Mouse (Mus musculus) forebrain, postnatal 0 days (tissue): Measurements from ENCODE around the gene Alox12b. TPM values are rescaled to one million over a fixed set of nuclear protein-coding genes. Genes with fewer than 3 reads are reported as not detected.

Experiments
- ATAC-seq: fragments of 200-750 bp; cut with Nextera tagmentation; 2 replicates; pipeline ENCODE4 v1.8.0; 2017; ENCODE audit warnings: mild to moderate bottlenecking, moderate library complexity
- DNase-seq: peaks from one replicate; pipeline ENCODE4 v3.0.0-alpha.2; 2015
- H3K27ac ChIP-seq: fragments of 300-500 bp; sonication (generic); 2 replicates; pipeline ENCODE4 v1.5.1; 2014; ENCODE audit warnings: low read depth, mild to moderate bottlenecking, antibody characterized with exemption, low read length, moderate library complexity, mixed read lengths
- H3K27me3 ChIP-seq: fragments of 300-500 bp; sonication (generic); 2 replicates; pipeline ENCODE4 v1.6.1; 2014; ENCODE audit warnings: mild to moderate bottlenecking, low read length, mixed read lengths; ENCODE audit not compliant: insufficient read depth
- H3K36me3 ChIP-seq: fragments of 300-500 bp; sonication (generic); 2 replicates; pipeline ENCODE4 v1.6.1; 2014; ENCODE audit warnings: mild to moderate bottlenecking, moderate library complexity; ENCODE audit not compliant: insufficient read depth
- H3K4me1 ChIP-seq: fragments of 300-500 bp; sonication (generic); 2 replicates; pipeline ENCODE4 v1.6.1; 2014; ENCODE audit warnings: antibody characterized with exemption; ENCODE audit not compliant: insufficient read depth
- H3K4me2 ChIP-seq: fragments of 300-500 bp; sonication (generic); 2 replicates; pipeline ENCODE4 v1.6.1; 2014; ENCODE audit warnings: low read depth, mild to moderate bottlenecking, moderate library complexity
- H3K4me3 ChIP-seq: fragments of 300-500 bp; sonication (generic); 2 replicates; pipeline ENCODE4 v1.5.1; 2014; ENCODE audit warnings: low read depth, low read length, mixed read lengths
- H3K9ac ChIP-seq: fragments of 300-500 bp; sonication (generic); 2 replicates; pipeline ENCODE4 v1.6.1; 2014; ENCODE audit warnings: mild to moderate bottlenecking
- H3K9me3 ChIP-seq: fragments of 300-500 bp; sonication (generic); 2 replicates; pipeline ENCODE4 v1.6.1; 2016; ENCODE audit warnings: low read length
- CTCF ChIP-seq: sonication (generic); IDR thresholded peaks from 2 replicates; pipeline ENCODE4 v1.5.1; 2016; ENCODE audit warnings: antibody characterized with exemption, control low read depth, low read depth
- WGBS: fragments of 180-500 bp; shearing (Covaris S2); extraction: QIAGEN DNeasy Blood & Tissue Kit; methylation state at CpG from one replicate; pipeline ENCODE4 v1.1.7; 2014; 5-methylcytosine and 5-hydroxymethylcytosine counted together
- polyA plus RNA-seq: library from polyadenylated mRNA; unstranded; fragments of >200 nt; fragmentation: Nextera tagmentation; extraction: Ambion mirVana; gene quantifications from 2 replicates; pipeline ENCODE4 v1.2.1, GENCODE M21; 2015
- total RNA-seq: library from RNA; depleted of rRNA; stranded (reverse); fragments of >200 nt; gene quantifications from 2 replicates; pipeline ENCODE4 v1.2.3, GENCODE M21; 2014; rRNA removed

Gene Alox12b
- total and polyA plus RNA-seq, 2 experiments from 2014 or later = 0.19 to 0.46 TPM

DNA sequence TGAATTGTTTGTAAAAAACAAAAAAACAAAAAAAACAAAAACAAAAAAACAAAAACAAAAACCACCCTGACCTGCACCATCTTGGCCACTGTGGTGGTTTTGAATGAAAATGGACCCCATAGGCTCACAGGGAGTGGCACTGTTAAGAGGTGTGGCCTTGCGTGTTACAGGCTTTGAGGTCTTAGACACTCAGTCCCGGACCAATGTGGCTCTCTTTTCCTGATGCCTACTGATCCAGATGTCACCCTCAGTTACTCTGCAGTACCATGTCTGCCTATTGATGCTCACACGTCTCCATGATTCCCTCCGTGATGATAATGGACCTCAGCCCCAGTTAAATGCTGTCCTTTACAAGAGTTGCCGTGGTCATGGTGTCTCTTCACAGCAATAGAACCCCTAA is 60.6 kb downstream of the Alox12b start:
- no peaks in the 10 kb centered on the region for H3K9me3 ChIP-seq

DNA sequence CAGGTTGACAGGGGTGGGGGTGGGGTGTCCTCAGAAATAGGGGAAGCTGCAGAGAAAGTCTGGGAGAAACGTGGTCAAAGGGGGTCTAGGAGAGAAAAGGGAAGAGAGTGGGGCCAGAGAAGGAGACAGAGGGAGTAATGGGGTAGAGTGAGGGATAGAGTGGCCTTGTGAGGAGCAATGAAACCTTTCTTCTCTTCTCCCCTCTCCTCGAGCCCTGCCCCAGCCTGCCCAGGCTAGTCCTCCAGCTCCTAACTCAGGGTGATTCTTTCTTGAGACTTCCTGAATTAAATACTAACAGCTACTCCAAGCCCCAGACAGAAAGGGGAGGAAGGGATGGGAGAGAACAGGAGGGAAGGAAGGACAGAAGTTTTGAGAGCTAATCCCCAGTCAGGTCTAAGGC is 61.9 kb downstream of the Alox12b start:
- Histone ChIP-seq H3K27ac (no peak overlapping the region), H3K9me3 (no peaks in the 10 kb centered on the region), H3K9ac (no peak overlapping the region), H3K4me2 (no peak overlapping the region), H3K4me3 (no peak overlapping the region), H3K27me3 (no peaks in the 10 kb centered on the region), H3K4me1 (no peaks in the 10 kb centered on the region), H3K36me3 (no peaks in the 10 kb centered on the region)
- DNase-seq (no peak), ATAC-seq (no peak)
- no peak for TF ChIP-seq CTCF
- WGBS = 57% methylated on average over 2 of the region's 2 CpGs

More for the DNA sequence above, 60.6 kb downstream of the Alox12b start:
- no peak overlapping the region for H3K4me3 ChIP-seq
- ATAC-seq = no peak
- no peak for DNase-seq
- 88% methylated on average over 5 of the region's 5 CpGs for WGBS
- no peaks in the 10 kb centered on the region for H3K27me3 ChIP-seq
- H3K9ac ChIP-seq = no peak overlapping the region
- no peak overlapping the region for H3K4me2 ChIP-seq
- H3K36me3 ChIP-seq = no peaks in the 10 kb centered on the region
- H3K27ac ChIP-seq = no peak overlapping the region
- no peaks in the 10 kb centered on the region for H3K4me1 ChIP-seq
- no peak for TF ChIP-seq CTCF

Other genes starting within 250 kb of the Alox12b start
- 0.77 and 2.0 TPM in 2 replicates for gene Odf4, start 229.9 kb upstream of the Alox12b start, total RNA-seq
- 0.42 TPM in 1 of 2 replicates, not detected in the other for gene Odf4, start 229.9 kb upstream of the Alox12b start, polyA plus RNA-seq
- gene Arhgef15, start 199.5 kb upstream of the Alox12b start, total RNA-seq = 12.0 and 13.8 TPM in 2 replicates
- 9.6 and 17.8 TPM in 2 replicates for gene Arhgef15, start 199.5 kb upstream of the Alox12b start, polyA plus RNA-seq
- 1.3 and 1.4 TPM in 2 replicates for gene Slc25a35, start 188.9 kb upstream of the Alox12b start, total RNA-seq
- 1.3 and 1.4 TPM in 2 replicates for gene Slc25a35, start 188.9 kb upstream of the Alox12b start, polyA plus RNA-seq
- gene Rangrf, start 181.8 kb upstream of the Alox12b start, total RNA-seq = 21.7 and 28.9 TPM in 2 replicates
- 23.7 and 25.6 TPM in 2 replicates for gene Rangrf, start 181.8 kb upstream of the Alox12b start, polyA plus RNA-seq
- 22.9 and 29.7 TPM in 2 replicates for gene Pfas, start 148.5 kb upstream of the Alox12b start, total RNA-seq
- gene Pfas, start 148.5 kb upstream of the Alox12b start, polyA plus RNA-seq = 9.8 and 14.2 TPM in 2 replicates
- gene Ctc1, start 141.1 kb upstream of the Alox12b start, total RNA-seq = 51.0 and 63.6 TPM in 2 replicates
- 41.0 and 47.1 TPM in 2 replicates for gene Ctc1, start 141.1 kb upstream of the Alox12b start, polyA plus RNA-seq
- 8.5 and 12.5 TPM in 2 replicates for gene Aurkb, start 111.3 kb upstream of the Alox12b start, total RNA-seq
- 11.5 and 13.9 TPM in 2 replicates for gene Aurkb, start 111.3 kb upstream of the Alox12b start, polyA plus RNA-seq
- gene Borcs6, start 97.3 kb upstream of the Alox12b start, total RNA-seq = 32.8 and 33.7 TPM in 2 replicates
- 20.9 and 21.7 TPM in 2 replicates for gene Borcs6, start 97.3 kb upstream of the Alox12b start, polyA plus RNA-seq
- 32.7 and 45.6 TPM in 2 replicates for gene Tmem107, start 86.2 kb upstream of the Alox12b start, total RNA-seq
- gene Tmem107, start 86.2 kb upstream of the Alox12b start, polyA plus RNA-seq = 35.3 and 41.7 TPM in 2 replicates
- 76.8 and 104 TPM in 2 replicates for gene Vamp2, start 68.5 kb upstream of the Alox12b start, total RNA-seq
- gene Vamp2, start 68.5 kb upstream of the Alox12b start, polyA plus RNA-seq = 500 and 554 TPM in 2 replicates
- 16.5 and 38.3 TPM in 2 replicates for gene Per1, start 61.8 kb upstream of the Alox12b start, total RNA-seq
- gene Per1, start 61.8 kb upstream of the Alox12b start, polyA plus RNA-seq = 15.2 and 16.7 TPM in 2 replicates
- 1.2 and 1.6 TPM in 2 replicates for gene Hes7, start 36.6 kb upstream of the Alox12b start, total RNA-seq
- gene Hes7, start 36.6 kb upstream of the Alox12b start, polyA plus RNA-seq = 1.1 and 1.3 TPM in 2 replicates
- gene 9130213A22Rik, start 34.4 kb upstream of the Alox12b start, total RNA-seq = 0.23 and 0.62 TPM in 2 replicates
- gene 9130213A22Rik, start 34.4 kb upstream of the Alox12b start, polyA plus RNA-seq = 0.58 and 0.69 TPM in 2 replicates
- 10.0 and 11.6 TPM in 2 replicates for gene Aloxe3, start 31.1 kb upstream of the Alox12b start, total RNA-seq
- 8.5 and 14.9 TPM in 2 replicates for gene Aloxe3, start 31.1 kb upstream of the Alox12b start, polyA plus RNA-seq
- 1.2 and 1.7 TPM in 2 replicates for gene Alox8, start 40.9 kb downstream of the Alox12b start, total RNA-seq
- gene Alox8, start 40.9 kb downstream of the Alox12b start, polyA plus RNA-seq = 0.34 and 0.54 TPM in 2 replicates
- gene Gucy2e, start 80.0 kb downstream of the Alox12b start, total RNA-seq = 0.67 and 0.77 TPM in 2 replicates
- gene Gucy2e, start 80.0 kb downstream of the Alox12b start, polyA plus RNA-seq = 0.60 and 0.85 TPM in 2 replicates
- gene Cntrob, start 166.8 kb downstream of the Alox12b start, total RNA-seq = 20.5 and 35.7 TPM in 2 replicates
- 12.1 and 13.0 TPM in 2 replicates for gene Cntrob, start 166.8 kb downstream of the Alox12b start, polyA plus RNA-seq
- 124 and 133 TPM in 2 replicates for gene Trappc1, start 167.0 kb downstream of the Alox12b start, total RNA-seq
- 149 and 178 TPM in 2 replicates for gene Trappc1, start 167.0 kb downstream of the Alox12b start, polyA plus RNA-seq
- 5.5 and 5.8 TPM in 2 replicates for gene Kcnab3, start 169.3 kb downstream of the Alox12b start, total RNA-seq
- 4.2 and 4.4 TPM in 2 replicates for gene Kcnab3, start 169.3 kb downstream of the Alox12b start, polyA plus RNA-seq
- 190 and 225 TPM in 2 replicates for gene Rnf227, start 183.5 kb downstream of the Alox12b start, total RNA-seq
- 200 and 231 TPM in 2 replicates for gene Rnf227, start 183.5 kb downstream of the Alox12b start, polyA plus RNA-seq
- gene Chd3, start 212.4 kb downstream of the Alox12b start, total RNA-seq = 356 and 381 TPM in 2 replicates
- gene Chd3, start 212.4 kb downstream of the Alox12b start, polyA plus RNA-seq = 55.3 and 74.7 TPM in 2 replicates
- gene Naa38, start 238.5 kb downstream of the Alox12b start, total RNA-seq = 47.7 and 59.2 TPM in 2 replicates
- gene Naa38, start 238.5 kb downstream of the Alox12b start, polyA plus RNA-seq = 125 and 141 TPM in 2 replicates
- gene Cyb5d1, start 238.6 kb downstream of the Alox12b start, total RNA-seq = 21.1 and 28.9 TPM in 2 replicates
- gene Cyb5d1, start 238.6 kb downstream of the Alox12b start, polyA plus RNA-seq = 17.0 and 24.2 TPM in 2 replicates
- 2.0 and 2.4 TPM in 2 replicates for gene Tmem88, start 241.2 kb downstream of the Alox12b start, total RNA-seq
- gene Tmem88, start 241.2 kb downstream of the Alox12b start, polyA plus RNA-seq = 6.8 and 7.7 TPM in 2 replicates